Mouse (Mus musculus) lung, postnatal 10 days (tissue): ENCODE measurements at regions not wholly inside any gene's neighbourhood (a gene's known extent, or its start where the extent isn't known, plus 50 kb on each side); places are given as distances from the start of the nearest gene placed in this dataset.

Experiments
- DNase-seq: peaks from one replicate; pipeline ENCODE4 v3.0.0; 2021

GRCm38 (mm10) chr5:24237201-24237600 is 72.4 kb downstream of the Nupl2 start:
- DNase-seq: no peak

DNA sequence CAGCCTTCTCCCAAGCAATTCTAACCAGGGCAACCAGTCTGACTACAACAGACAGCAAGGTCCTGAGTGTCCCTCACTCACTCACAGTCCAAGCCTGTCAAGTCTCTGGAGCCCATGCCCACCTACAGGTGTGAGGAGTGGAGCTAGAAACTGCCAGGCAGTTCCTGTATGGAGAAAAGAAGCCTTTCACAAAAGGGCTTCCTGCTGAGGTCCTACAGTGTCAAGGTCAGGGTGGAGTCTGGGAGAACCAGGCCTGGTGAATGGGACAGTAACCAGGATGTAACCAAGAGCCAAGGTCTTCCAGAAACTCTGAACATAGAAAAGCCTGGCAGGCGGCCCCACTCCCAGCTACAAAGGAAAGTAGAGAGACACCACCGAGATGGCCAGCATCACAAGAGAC is 74.2 kb downstream of the Nupl2 start:
- no peak for DNase-seq

DNA sequence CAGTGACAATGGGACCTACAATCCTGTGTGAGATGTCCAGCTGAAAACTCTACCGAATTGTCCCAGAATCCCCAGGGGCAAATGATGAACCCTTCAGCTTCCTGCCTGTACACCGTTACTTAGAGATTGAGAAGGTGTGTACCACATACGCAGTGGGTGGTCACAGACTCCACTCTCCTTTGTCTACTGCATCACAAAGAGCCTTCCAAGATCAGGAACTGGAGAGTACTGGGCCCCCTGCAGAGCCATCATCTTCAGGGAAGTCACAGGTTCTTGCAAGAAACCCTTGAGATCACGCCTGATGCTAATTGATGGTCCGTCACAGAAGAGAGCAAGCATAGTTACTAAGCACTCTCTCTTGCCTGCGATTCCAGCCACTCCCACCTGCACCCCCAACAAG is 79.4 kb downstream of the Nupl2 start:
- DNase-seq: no peak

GRCm38 (mm10) chr5:24255421-24255820 is 90.7 kb downstream of the Nupl2 start:
- DNase-seq: peak; percentile 9

DNA sequence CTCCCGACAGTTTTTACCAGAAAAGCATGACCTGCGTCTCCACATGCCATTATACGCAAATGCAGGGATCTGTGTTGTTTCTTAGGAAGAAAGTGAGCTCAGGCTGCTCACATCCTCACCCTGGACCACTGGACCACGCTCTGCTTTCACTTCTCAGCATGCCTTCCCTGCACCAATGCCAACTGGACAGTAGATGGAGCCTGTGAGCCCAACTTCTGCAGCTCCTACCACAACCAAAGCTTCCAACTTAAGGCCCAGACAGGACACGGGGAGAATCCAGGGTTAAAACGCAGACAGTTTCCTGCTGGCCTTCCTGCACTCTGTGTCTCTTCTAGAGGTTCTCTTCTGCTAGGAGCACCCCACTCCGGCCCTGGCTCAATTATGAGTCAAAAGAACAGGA is 90.3 kb downstream of the Kcnh2 start:
- peak; percentile 83 for DNase-seq

DNA sequence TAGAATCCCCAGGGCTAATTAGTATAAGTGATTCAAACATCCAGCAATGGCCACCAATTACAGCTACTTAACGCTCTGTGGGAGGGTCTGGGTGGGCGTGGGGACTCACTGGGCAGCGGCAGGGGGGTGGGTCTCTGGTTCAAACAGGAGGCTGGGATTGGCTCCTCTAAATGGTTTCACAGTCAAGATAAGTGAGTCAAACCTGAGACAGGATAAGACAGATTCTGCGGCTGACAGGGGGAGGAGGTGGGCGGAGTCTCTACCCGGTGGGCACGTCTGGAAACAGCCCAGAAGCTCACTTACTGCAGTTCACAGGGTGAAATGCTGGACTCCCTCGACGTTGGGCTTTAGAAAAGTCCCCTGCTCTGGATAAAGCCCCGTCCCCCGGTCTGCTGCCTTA is 89.3 kb downstream of the Kcnh2 start:
- DNase-seq: no peak

- DNase-seq: no peak
Measured at GRCm38 (mm10) chr5:24264151-24264550, 87.3 kb downstream of the Kcnh2 start.

- no peak for DNase-seq
Measured at GRCm38 (mm10) chr5:24265431-24265830, 86.0 kb downstream of the Kcnh2 start.

DNA sequence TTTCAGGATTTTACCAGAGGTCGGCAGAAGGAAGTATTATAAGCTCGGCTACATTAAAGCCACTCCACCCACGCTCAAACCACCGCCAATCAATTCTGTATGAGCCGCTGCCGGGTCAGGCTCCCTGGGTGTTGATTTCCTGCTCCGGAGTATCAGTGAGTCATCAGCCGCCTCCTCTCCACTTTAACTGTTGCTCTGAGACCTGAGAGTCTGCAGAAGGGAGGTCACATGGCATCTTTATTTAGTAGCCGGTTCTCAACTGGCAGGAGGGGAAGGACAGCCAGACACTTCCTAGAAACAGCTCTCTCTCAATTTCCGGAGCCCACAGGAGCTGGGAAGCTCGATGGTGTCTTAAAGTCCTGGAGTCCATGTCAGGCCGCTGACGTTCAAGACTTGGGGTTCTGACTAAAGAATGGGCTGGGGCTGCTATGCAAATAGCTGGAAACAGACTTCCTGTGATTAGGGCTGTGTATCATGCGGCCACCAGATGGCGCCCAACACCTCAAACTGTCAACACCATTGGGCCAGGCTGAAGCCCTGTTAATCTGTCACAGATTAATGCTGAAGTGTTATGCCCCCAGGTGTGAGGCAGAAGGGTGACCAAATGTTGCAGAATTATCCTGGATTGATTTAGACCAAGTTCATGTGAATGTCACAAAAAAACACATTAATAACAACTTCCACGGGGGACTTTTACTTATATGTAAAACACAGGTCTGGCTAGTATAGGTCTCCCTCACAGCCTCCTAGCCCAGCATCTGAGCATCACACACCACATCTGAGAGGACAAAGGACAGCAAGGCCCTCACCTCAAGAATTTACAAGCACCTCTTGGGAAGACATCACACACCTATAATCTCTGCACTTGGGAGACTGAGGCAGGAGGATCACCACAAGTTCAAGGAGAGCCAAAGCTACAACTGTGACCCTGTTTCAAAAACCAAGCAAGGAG is 84.8 kb downstream of the Kcnh2 start:
- peak; percentile 86 for DNase-seq
